Mouse (Mus musculus) liver, postnatal 0 days (tissue): ENCODE data around the gene Zfp248.

Experiments
- CTCF ChIP-seq: sonication (generic); IDR thresholded peaks from 2 replicates; pipeline ENCODE4 v1.5.1; 2016; ENCODE audit warnings: antibody characterized with exemption, low read depth
- EP300 ChIP-seq: IDR thresholded peaks from 2 replicates; pipeline ENCODE4 v1.6.1; 2016; ENCODE audit warnings: antibody characterized with exemption, low read depth, mild to moderate bottlenecking

DNA sequence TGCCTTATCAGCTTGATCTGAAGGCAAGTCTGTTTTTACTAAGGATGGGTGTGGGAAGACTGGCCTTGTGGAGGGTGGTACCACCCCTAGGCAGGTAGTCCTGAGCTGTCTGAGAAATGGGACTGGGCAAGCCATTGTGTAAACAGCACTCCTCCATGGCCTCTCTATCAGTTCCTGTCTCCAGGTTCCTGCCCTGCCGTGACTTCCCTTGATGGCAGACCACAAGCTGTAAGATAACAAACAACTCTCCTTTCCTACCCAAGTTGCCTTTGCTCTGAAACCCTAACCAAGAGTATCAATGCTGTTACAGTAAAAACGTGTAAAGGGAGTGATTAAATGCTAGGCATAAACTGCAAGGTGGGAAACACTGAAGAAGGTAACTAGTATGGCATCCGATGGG is 74.7 kb downstream of the Zfp248 start:
- TF ChIP-seq CTCF, result no peak
- TF ChIP-seq EP300, result no peak
